Mouse (Mus musculus) embryonic stem cell, embryonic (primary cell): Measurements from ENCODE around the gene Hmcn1.

Experiments
- CTCF ChIA-PET, 4 experiments: fragments of 300-600 bp in 2 of 4; fragments of 350-600 bp in 2 of 4; sonication (Branson Sonifier 250); formaldehyde crosslinking; loops; one replicate each; lab custom pipeline; 2022; ENCODE audit warnings: inconsistent platforms in 2 of 4; lab: Charles Lee
- POLR2A ChIA-PET, 4 experiments: fragments of 300-600 bp in 2 of 4; fragments of 350-600 bp in 2 of 4; sonication (Branson Sonifier 250); formaldehyde crosslinking; loops; one replicate each; lab custom pipeline; 2022; ENCODE audit warnings: antibody characterized with exemption in 4 of 4, inconsistent platforms in 1 of 4; lab: Charles Lee

Gene Hmcn1

DNA sequence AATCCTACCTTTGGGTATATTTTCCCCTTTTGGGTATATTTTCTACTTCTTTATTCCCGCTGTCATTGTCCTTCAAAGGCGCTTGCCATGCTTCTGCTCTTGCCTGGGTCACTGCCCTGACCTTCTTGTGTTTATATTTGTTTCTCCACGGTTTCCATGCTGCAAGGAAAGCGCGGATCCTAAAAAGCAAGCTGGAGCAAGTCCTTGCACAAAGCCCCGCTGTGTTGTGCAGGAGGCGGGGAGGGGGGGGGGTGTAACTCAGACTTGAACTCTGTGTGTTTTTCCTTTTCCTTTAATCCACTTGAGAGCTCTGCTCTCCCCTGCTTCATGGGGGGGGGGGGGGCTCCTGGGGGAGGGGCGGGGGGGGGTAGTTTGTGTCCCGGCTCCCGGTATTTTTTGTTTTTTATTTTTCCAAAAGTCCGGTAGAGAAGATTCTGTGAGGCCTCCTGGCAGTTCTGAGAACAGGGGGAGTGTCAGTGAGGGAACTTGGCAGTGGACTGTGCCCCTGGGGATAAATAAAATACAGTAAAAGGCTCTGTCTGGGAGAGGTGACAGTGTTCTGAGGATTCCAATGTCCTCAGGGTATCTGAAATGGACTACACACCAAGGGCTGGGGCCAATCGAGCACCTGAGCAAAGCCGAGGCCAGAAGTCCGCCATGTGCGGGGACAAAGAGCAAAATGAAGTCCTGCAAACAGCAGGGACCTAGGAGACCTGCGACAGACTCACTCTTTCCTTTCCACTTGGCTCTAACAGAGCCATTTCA is 457.3 kb downstream of the Hmcn1 start:
- ChIA-PET CTCF (interaction anchor here in 2 of 4 experiments (0.5 to 0.6 kb wide), 2 partner anchors 464 to 595 kb away, joined by 3 to 4 read pairs; no protein-coding TSS in a partner anchor), POLR2A (interaction anchor here in 1 of 4 experiments (0.8 kb wide), 1 partner anchor 472 kb away, joined by 4 read pairs; no protein-coding TSS in a partner anchor)

DNA sequence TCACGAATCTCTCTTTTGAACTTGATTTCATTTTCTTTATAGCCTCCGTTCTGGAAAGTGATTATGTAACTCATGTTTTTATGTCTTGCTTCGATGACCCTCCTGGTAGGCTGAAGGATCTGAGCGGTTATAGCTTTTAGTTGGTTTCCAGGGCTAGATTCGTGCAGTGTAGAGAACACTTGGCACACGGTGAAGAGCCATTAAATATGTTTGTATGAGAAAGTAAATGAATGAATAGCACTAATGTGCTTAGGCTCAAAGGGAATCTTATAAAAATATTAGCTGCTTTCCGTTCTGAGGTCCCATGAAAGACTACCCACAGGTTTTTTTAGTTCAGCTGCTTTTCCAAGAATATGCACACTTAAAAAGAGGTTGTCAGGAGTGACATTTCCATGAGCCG is 458.6 kb downstream of the Hmcn1 start:
- CTCF ChIA-PET, result no interaction called here

DNA sequence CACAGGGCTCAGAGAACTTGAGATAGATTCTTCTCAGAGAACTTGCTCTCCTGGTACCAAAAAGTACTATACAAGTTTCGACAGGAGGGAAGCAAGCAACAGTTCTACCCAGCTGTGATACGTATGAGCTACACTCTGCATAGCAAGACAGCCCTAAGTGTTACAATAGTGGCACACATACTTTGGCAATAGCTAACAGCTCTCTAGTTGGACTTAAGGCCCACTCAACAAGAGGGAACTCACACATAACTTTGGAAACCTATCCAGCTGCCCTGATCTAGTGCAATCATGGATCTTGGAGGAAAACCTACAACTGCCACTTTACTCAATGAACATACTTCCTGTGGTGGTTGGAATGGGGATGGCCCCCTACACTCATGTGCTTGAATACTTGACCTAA is 480.2 kb downstream of the Hmcn1 start:
- POLR2A ChIA-PET, result no interaction called here

More for the DNA sequence above, 458.6 kb downstream of the Hmcn1 start:
- POLR2A ChIA-PET, result interaction anchor here in 1 of 4 experiments (0.6 kb wide), 1 partner anchor 335 kb away, joined by 4 read pairs; no protein-coding TSS in a partner anchor

More for the DNA sequence above, 480.2 kb downstream of the Hmcn1 start:
- CTCF ChIA-PET, result no interaction called here
